Mouse (Mus musculus) liver, adult 2 months (tissue): ENCODE results near the gene Epb41l5. TPM values are rescaled to one million over a fixed set of nuclear protein-coding genes. Genes with fewer than 3 reads are reported as not detected.
A peak's percentile ranks its signal among the peaks of the same experiment; 100 is the strongest.

Experiments
- DNase-seq: peaks from one replicate; pipeline ENCODE4 v3.0.0-alpha.2; 2011; ENCODE audit warnings: low read depth, low spot score; ENCODE audit errors: extremely low read depth
- H3K27ac ChIP-seq: fragments of 200-500 bp; replicated peaks from 2 replicates; pipeline ENCODE4 v1.5.1; 2012; ENCODE audit warnings: low read depth, mild to moderate bottlenecking, control low read depth, inconsistent platforms, low read length; ENCODE audit not compliant: insufficient read depth
- H3K27me3 ChIP-seq: fragments of 200-500 bp; 2 replicates; pipeline ENCODE4 v1.6.1; 2012; ENCODE audit warnings: mild to moderate bottlenecking, moderate library complexity, low read length, inconsistent platforms; ENCODE audit not compliant: control insufficient read depth, insufficient read depth
- H3K36me3 ChIP-seq: fragments of 200-500 bp; 2 replicates; pipeline ENCODE4 v1.6.1; 2012; ENCODE audit warnings: low read length, inconsistent platforms; ENCODE audit not compliant: control insufficient read depth, insufficient read depth
- H3K4me1 ChIP-seq: fragments of 200-500 bp; 2 replicates; pipeline ENCODE4 v1.6.1; 2011; ENCODE audit warnings: low read length; ENCODE audit not compliant: control insufficient read depth, insufficient read depth
- H3K4me3 ChIP-seq: fragments of 200-500 bp; 2 replicates; pipeline ENCODE4 v1.5.1; 2011; ENCODE audit warnings: low read depth, mild to moderate bottlenecking, control low read depth, low read length, moderate library complexity; ENCODE audit not compliant: insufficient read depth
- H3K79me2 ChIP-seq: fragments of 200-500 bp; 2 replicates; pipeline ENCODE4 v1.6.1; 2012; ENCODE audit warnings: inconsistent platforms, mild to moderate bottlenecking, low read length, moderate library complexity; ENCODE audit not compliant: control insufficient read depth, insufficient read depth
- H3K9ac ChIP-seq: fragments of 200-500 bp; 2 replicates; pipeline ENCODE4 v1.6.1; 2012; ENCODE audit warnings: low read depth, mild to moderate bottlenecking, control low read depth, inconsistent platforms, low read length
- CTCF ChIP-seq: fragments of 200-500 bp; IDR thresholded peaks from 2 replicates; pipeline ENCODE4 v1.5.1; 2011; ENCODE audit warnings: low read depth, low read length, control low read depth
- POLR2A ChIP-seq: fragments of 200-500 bp; IDR thresholded peaks from 2 replicates; pipeline ENCODE4 v1.6.1; 2011; ENCODE audit warnings: low read length, control low read depth; ENCODE audit not compliant: insufficient read depth; ENCODE audit errors: extremely low read depth
- WGBS: fragments of 180-500 bp; shearing (Covaris S2); methylation state at CpG from one replicate; pipeline ENCODE4 v1.1.7; 2018; 5-methylcytosine and 5-hydroxymethylcytosine counted together
- polyA plus RNA-seq: library from polyadenylated mRNA; depleted of rRNA; stranded (reverse); fragments of >200 nt; gene quantifications from 2 replicates; pipeline ENCODE4 v1.2.3, GENCODE M21; 2012
- total RNA-seq: library from RNA; depleted of rRNA; stranded (reverse); fragments of >200 nt; gene quantifications from 2 replicates; pipeline ENCODE4 v1.2.3, GENCODE M21; 2014

The Epb41l5 gene
- total and polyA plus RNA-seq, 2 experiments, result 18.8 to 38.0 TPM

DNA sequence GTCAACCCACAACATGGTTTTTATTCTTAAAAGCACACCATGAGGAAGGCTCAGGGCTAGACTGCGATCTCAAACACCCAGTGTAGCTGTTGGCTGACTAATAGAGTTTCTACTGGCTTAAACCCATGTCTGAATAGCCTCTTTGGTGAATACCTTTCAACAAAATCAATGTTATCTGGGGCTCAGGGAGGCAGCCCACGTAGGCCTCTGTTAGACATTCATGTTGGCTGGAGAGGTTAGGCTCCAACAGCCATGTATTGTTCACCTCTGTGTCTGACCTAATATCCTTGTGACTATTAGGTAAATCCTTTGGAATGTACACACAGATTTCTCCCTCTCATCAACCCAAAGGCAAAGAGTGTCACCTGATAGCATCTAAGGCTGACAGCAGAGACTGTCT is 112.7 kb downstream of the Epb41l5 start:
- peaks cover 4% of the 10 kb centered on the region; the same call in 1 of the 2 replicates for H3K4me1 ChIP-seq
- no peaks in the 10 kb centered on the region for H3K79me2 ChIP-seq
- no peak overlapping the region for H3K9ac ChIP-seq
- no peak overlapping the region for H3K27ac ChIP-seq
- no peaks in the 10 kb centered on the region for H3K36me3 ChIP-seq
- TF ChIP-seq CTCF (no peak), POLR2A (no peak)
- no peaks in the 10 kb centered on the region for H3K27me3 ChIP-seq
- DNase-seq, result no peak
- 75% methylated on average over 2 of the region's 2 CpGs for WGBS
- no peak overlapping the region for H3K4me3 ChIP-seq

DNA sequence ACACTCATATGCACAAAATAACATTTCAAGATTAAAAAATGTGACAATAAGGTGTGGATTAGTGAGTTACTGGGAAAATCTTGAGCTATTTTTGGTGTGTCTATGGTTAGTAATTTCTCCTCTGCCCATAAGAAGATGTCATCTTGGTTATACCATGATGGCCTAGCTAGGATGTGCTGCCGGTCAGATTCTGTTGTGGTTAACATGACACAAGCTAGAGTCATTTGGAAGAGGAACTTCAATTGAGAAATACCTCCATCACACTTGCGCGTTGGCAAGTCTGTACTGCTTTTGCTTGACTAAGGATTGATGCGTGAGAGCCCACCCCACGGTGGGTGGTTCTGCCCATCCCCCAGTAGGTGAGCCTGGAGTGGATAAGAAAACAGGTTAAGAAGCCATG is 114.5 kb downstream of the Epb41l5 start:
- Histone ChIP-seq H3K27ac (no peak overlapping the region), H3K27me3 (no peaks in the 10 kb centered on the region), H3K36me3 (no peaks in the 10 kb centered on the region), H3K4me1 (no peaks in the 10 kb centered on the region), H3K79me2 (no peaks in the 10 kb centered on the region), H3K4me3 (no peak overlapping the region), H3K9ac (no peak overlapping the region)
- DNase-seq, result no peak
- 89% methylated on average over 5 of the region's 5 CpGs for WGBS
- no peak for TF ChIP-seq POLR2A

DNA sequence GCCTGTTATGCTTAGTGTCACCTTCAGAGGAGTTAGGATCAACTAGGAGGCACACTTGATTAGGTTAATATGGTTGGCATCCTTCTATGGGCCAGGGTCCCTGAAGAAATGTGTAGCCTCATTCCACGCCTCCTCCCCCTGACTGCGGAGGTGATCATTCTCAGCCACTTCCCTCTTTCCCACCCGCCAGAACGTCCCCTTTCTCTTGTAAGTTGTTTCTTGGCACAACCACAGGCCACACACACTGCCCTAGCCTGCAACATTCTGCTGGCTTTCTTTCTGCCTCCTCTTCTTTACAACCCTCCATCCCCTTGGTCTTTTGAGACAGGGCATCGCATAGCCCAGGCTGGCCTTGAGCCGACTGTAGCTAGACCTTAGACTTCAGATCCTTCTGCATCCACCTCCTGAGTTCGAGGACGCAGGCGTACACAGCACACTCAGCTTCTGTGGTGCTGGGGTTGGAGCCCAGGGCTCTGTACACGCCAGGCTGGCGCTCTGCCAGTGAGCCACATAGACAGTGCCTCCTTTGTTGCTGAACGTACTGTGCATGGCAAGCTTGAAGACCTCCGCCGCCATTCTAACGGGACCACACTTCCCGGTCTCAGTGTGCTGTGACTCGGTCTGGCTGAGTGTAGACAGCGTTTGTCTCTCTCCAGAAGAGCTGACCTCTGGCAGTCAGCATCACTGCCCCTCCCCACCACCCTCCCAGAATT is 115.6 kb downstream of the Epb41l5 start:
- no peak overlapping the region for H3K27ac ChIP-seq
- WGBS, result 92% methylated on average over 18 of the region's 18 CpGs
- no peak for DNase-seq
- no peak overlapping the region for H3K4me3 ChIP-seq
- H3K36me3 ChIP-seq, result peaks cover 2% of the 10 kb centered on the region; the same call in 1 of the 2 replicates
- H3K27me3 ChIP-seq, result no peaks in the 10 kb centered on the region
- no peaks in the 10 kb centered on the region for H3K4me1 ChIP-seq
- no peak overlapping the region for H3K9ac ChIP-seq
- no peaks in the 10 kb centered on the region for H3K79me2 ChIP-seq
- TF ChIP-seq POLR2A (no peak), CTCF (no peak)

- Histone ChIP-seq H3K4me3 (no peak overlapping the region), H3K9ac (no peak overlapping the region), H3K27ac (no peak overlapping the region), H3K27me3 (no peaks in the 10 kb centered on the region), H3K79me2 (no peaks in the 10 kb centered on the region), H3K36me3 (peaks cover 6% of the 10 kb centered on the region), H3K4me1 (no peaks in the 10 kb centered on the region)
- WGBS, result 93% methylated on average over 6 of the region's 6 CpGs
- TF ChIP-seq CTCF (no peak), POLR2A (no peak)
- no peak for DNase-seq
These were observed 116.6 kb downstream of the Epb41l5 start for GRCm38 (mm10) chr1:119532165-119532564.

DNA sequence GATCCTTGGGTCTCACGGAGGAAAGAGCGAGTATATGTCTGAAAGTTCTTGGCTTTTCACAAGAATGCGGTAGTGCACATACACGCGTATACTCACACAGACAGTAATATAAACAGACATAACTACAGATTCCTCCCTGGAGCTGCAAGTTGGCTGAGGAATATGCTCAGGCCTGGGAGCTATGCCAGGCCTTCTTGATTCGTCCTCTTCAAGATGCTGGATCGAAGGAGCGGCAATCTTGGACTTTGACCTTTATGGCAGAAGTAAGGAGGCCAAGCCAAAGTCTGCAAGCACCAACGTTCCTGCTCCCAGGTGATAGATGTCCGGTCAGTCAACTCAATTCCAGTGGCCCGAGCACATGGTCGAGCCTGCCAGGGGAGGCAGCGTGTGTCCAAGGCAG is 117.9 kb downstream of the Epb41l5 start:
- 86% methylated on average over 13 of the region's 13 CpGs for WGBS
- Histone ChIP-seq H3K79me2 (peaks cover 6% of the 10 kb centered on the region; the same call in 1 of the 2 replicates), H3K36me3 (peaks cover 7% of the 10 kb centered on the region), H3K4me1 (peaks cover 6% of the 10 kb centered on the region; the same call in 1 of the 2 replicates), H3K27me3 (no peaks in the 10 kb centered on the region), H3K4me3 (no peak overlapping the region), H3K27ac (no peak overlapping the region), H3K9ac (no peak overlapping the region)
- no peak for DNase-seq
- no peak for TF ChIP-seq CTCF
- no peak for TF ChIP-seq POLR2A

DNA sequence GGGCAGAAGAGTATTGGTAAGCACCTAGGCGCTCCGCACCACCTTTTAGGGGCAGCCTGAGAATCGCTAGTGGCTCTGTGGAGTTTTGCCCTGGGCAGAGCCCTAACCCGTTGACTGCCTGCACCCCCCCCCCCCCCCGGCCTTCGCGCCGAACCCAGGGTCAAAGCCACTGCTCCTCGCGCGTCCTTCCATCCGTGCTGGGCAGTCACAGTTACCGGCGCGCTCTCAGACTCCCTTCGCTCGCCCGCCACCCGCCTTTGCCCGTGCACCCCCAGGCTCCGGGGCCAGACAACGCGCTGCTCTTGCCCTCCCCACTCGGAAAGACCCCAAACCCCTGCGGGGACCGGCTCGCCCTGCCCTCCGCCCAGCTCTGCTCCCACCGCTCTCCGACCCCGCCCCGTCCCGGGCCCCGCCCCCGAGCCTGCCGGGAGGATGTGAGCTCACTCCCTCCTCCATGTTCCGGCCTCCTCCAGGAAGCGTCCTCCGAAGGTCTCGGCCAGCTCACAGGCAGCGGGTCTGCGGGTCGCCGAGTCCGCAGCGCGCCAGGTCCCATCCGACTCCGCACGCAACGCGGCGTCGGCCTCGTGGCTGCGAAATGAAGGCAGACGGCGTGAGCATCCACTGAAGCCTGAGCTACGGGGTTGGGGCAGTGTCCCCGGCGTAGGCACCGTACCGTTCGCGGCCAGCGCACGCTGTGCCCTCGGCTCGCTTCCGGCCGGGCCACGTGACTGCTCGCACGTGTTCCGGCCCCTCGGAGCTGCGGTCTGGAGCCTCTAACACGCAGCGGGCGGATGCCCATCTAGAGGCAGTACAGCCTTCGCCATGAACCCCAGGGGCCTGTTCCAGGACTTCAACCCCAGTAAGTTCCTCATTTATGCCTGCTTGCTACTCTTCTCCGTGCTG is 122.9 kb downstream of the Epb41l5 start, which contains the start of gene Tmem185b:
Tmem185b (plus strand) TSS at position 472 of the 903 bp plus-strand sequence.
- Histone ChIP-seq H3K27me3 (no peaks in the 10 kb centered on the region), H3K4me1 (peaks cover 23% of the 10 kb centered on the region), H3K4me3 (peak within 1 kb of the TSS; percentile 80), H3K79me2 (peaks cover 11% of the 10 kb centered on the region; the same call in 1 of the 2 replicates), H3K27ac (peak within 1 kb of the TSS; percentile 79), H3K9ac (peak within 1 kb of the TSS; percentile 95), H3K36me3 (peaks cover 7% of the 10 kb centered on the region)
- peak; percentile 70 for DNase-seq
- TF ChIP-seq POLR2A (peak; percentile 71; the same call in 1 of the 2 replicates), CTCF (no peak)
- WGBS, result 1% methylated on average over 82 of the region's 82 CpGs
